Mouse (Mus musculus) forebrain, postnatal 0 days (tissue): ENCODE data around the gene Gimap4. TPM values are rescaled to one million over a fixed set of nuclear protein-coding genes. Genes with fewer than 3 reads are reported as not detected.
"Not testable (repeated sequence)": the region's sequence is repeated elsewhere in the genome, so short reads cannot be mapped to it uniquely, and the experiment has no call there.

ENCODE experiments used
- ATAC-seq: fragments of 200-750 bp; cut with Nextera tagmentation; 2 replicates; pipeline ENCODE4 v1.8.0; 2017; ENCODE audit warnings: mild to moderate bottlenecking, moderate library complexity
- DNase-seq: peaks from one replicate; pipeline ENCODE4 v3.0.0-alpha.2; 2015
- H3K27ac ChIP-seq: fragments of 300-500 bp; sonication (generic); 2 replicates; pipeline ENCODE4 v1.5.1; 2014; ENCODE audit warnings: low read depth, mild to moderate bottlenecking, antibody characterized with exemption, low read length, moderate library complexity, mixed read lengths
- H3K27me3 ChIP-seq: fragments of 300-500 bp; sonication (generic); 2 replicates; pipeline ENCODE4 v1.6.1; 2014; ENCODE audit warnings: mild to moderate bottlenecking, low read length, mixed read lengths; ENCODE audit not compliant: insufficient read depth
- H3K36me3 ChIP-seq: fragments of 300-500 bp; sonication (generic); 2 replicates; pipeline ENCODE4 v1.6.1; 2014; ENCODE audit warnings: mild to moderate bottlenecking, moderate library complexity; ENCODE audit not compliant: insufficient read depth
- H3K4me1 ChIP-seq: fragments of 300-500 bp; sonication (generic); 2 replicates; pipeline ENCODE4 v1.6.1; 2014; ENCODE audit warnings: antibody characterized with exemption; ENCODE audit not compliant: insufficient read depth
- H3K4me2 ChIP-seq: fragments of 300-500 bp; sonication (generic); 2 replicates; pipeline ENCODE4 v1.6.1; 2014; ENCODE audit warnings: low read depth, mild to moderate bottlenecking, moderate library complexity
- H3K4me3 ChIP-seq: fragments of 300-500 bp; sonication (generic); 2 replicates; pipeline ENCODE4 v1.5.1; 2014; ENCODE audit warnings: low read depth, low read length, mixed read lengths
- H3K9ac ChIP-seq: fragments of 300-500 bp; sonication (generic); 2 replicates; pipeline ENCODE4 v1.6.1; 2014; ENCODE audit warnings: mild to moderate bottlenecking
- H3K9me3 ChIP-seq: fragments of 300-500 bp; sonication (generic); 2 replicates; pipeline ENCODE4 v1.6.1; 2016; ENCODE audit warnings: low read length
- CTCF ChIP-seq: sonication (generic); IDR thresholded peaks from 2 replicates; pipeline ENCODE4 v1.5.1; 2016; ENCODE audit warnings: antibody characterized with exemption, control low read depth, low read depth
- WGBS: fragments of 180-500 bp; shearing (Covaris S2); extraction: QIAGEN DNeasy Blood & Tissue Kit; methylation state at CpG from one replicate; pipeline ENCODE4 v1.1.7; 2014; 5-methylcytosine and 5-hydroxymethylcytosine counted together
- polyA plus RNA-seq: library from polyadenylated mRNA; unstranded; fragments of >200 nt; fragmentation: Nextera tagmentation; extraction: Ambion mirVana; gene quantifications from 2 replicates; pipeline ENCODE4 v1.2.1, GENCODE M21; 2015
- total RNA-seq: library from RNA; depleted of rRNA; stranded (reverse); fragments of >200 nt; gene quantifications from 2 replicates; pipeline ENCODE4 v1.2.3, GENCODE M21; 2014

Gimap4 gene
- total and polyA plus RNA-seq, 2 experiments from 2014 or later = 0.48 to 0.52 TPM

- H3K4me2 ChIP-seq = no peak overlapping the region
- H3K4me1 ChIP-seq = no peaks in the 10 kb centered on the region
- H3K9ac ChIP-seq = no peak overlapping the region
- TF ChIP-seq CTCF = no peak
- no peaks in the 10 kb centered on the region for H3K36me3 ChIP-seq
- no peak for ATAC-seq
- H3K27me3 ChIP-seq = no peaks in the 10 kb centered on the region
- H3K9me3 ChIP-seq = no peaks in the 10 kb centered on the region
- no peak overlapping the region for H3K4me3 ChIP-seq
- H3K27ac ChIP-seq = no peak overlapping the region
- DNase-seq = no peak
- WGBS = 83% methylated on average over 3 of the region's 3 CpGs
Measured at GRCm38 (mm10) chr6:48681472-48682090, 2.8 kb upstream of the Gimap4 start.

- no peak overlapping the region for H3K27ac ChIP-seq
- TF ChIP-seq CTCF = no peak
- ATAC-seq (no peak), DNase-seq (no peak)
- 74% methylated on average over 4 of the region's 4 CpGs for WGBS
- no peaks in the 10 kb centered on the region for H3K36me3 ChIP-seq
- H3K4me2 ChIP-seq = no peak overlapping the region
- H3K9me3 ChIP-seq = no peaks in the 10 kb centered on the region
- H3K27me3 ChIP-seq = no peaks in the 10 kb centered on the region
- H3K9ac ChIP-seq = no peak overlapping the region
- H3K4me3 ChIP-seq = no peak overlapping the region
- H3K4me1 ChIP-seq = no peaks in the 10 kb centered on the region
Measured at GRCm38 (mm10) chr6:48682271-48682670, 2.1 kb upstream of the Gimap4 start.

- H3K9ac ChIP-seq, H3K9me3 ChIP-seq, H3K27me3 ChIP-seq, DNase-seq, H3K4me3 ChIP-seq, ATAC-seq, H3K4me2 ChIP-seq, H3K27ac ChIP-seq, H3K4me1 ChIP-seq, H3K36me3 ChIP-seq: not testable (repeated sequence)
- 96% methylated on average over 3 of the region's 4 CpGs for WGBS
Measured at GRCm38 (mm10) chr6:48683263-48683821, 1.0 kb upstream of the Gimap4 start.

- TF ChIP-seq CTCF = no peak
- Histone ChIP-seq H3K27me3 (no peaks in the 10 kb centered on the region), H3K36me3 (no peaks in the 10 kb centered on the region), H3K4me1 (no peaks in the 10 kb centered on the region), H3K9ac (no peak overlapping the region), H3K9me3 (no peaks in the 10 kb centered on the region), H3K4me3 (no peak overlapping the region), H3K4me2 (no peak overlapping the region), H3K27ac (no peak overlapping the region)
- 53% methylated on average over 4 of the region's 4 CpGs for WGBS
- DNase-seq = no peak
- no peak for ATAC-seq
Measured at GRCm38 (mm10) chr6:48684806-48685205, 457 bp downstream of the Gimap4 start.

DNA sequence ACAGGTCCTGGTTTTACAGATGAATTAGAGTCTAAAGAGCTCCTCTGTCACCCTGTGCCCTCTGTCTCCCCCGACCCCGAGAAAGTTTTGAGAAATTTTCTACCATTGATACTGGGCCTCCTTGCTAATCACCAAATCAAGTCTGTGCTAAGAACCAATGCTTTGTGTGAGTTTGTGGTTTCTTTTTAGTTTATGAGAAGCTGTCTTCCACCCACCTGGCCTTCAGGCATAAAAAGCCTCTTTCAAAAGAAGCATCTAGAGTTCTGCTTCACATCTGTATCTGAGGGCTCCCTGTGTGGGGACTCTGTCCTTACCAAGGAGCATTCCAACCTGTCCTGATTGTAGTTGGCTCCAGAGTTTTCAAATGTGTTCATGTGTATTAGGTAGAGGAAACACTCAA lies 902 bp downstream of the Gimap4 start:
- no peak overlapping the region for H3K4me2 ChIP-seq
- H3K27me3 ChIP-seq = no peaks in the 10 kb centered on the region
- DNase-seq (no peak), ATAC-seq (no peak)
- H3K36me3 ChIP-seq = no peaks in the 10 kb centered on the region
- H3K9ac ChIP-seq = no peak overlapping the region
- H3K9me3 ChIP-seq = no peaks in the 10 kb centered on the region
- 77% methylated on average over 2 of the region's 2 CpGs for WGBS
- H3K4me3 ChIP-seq = no peak overlapping the region
- no peak for TF ChIP-seq CTCF
- no peak overlapping the region for H3K27ac ChIP-seq
- H3K4me1 ChIP-seq = no peaks in the 10 kb centered on the region

DNA sequence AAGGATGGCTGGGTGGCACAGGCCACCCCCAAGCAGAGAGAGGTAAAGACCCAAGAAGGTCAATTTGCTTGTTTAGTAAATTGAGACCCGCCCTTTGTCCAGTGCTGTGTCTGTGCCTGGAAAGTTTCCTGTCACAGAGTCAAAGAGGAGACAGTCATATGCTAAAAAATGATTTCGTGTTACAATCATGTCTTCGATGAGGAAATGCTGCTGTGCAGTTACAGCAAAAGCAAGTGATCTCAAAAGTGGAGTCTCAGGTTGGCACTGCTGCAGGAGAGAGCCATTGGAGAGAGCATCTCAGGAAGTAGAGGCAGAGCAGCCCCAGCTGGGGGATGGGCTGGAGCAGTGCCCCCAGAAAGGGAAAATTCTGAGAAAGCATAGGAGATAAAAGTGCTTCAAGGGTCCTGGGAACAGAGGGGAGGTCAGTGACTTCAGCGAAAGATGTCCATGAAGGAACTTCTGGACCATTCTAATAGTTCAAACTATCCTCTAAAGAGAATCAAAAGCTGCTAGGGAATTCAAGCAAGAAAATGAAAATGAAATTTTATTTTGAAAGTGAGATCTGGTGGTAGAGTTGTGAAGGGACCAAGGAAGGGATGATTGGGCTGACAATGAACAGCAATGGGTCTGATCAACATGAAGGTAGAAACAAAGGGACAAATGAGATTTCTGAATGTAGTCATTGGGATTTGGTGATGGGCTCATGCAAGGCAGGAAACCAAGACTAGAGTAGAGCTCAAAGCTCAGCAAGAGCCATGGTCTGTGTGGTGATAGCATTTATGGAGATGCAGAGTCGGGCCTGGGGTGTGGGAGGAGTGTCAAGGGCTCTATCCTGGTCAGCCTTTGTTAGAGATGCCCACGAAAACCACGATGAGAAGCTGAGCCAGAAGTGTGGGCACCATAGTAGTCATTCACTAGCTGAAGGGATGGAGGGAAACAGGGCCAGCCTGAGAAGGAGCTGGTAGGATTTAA lies 1.6 kb downstream of the Gimap4 start:
- no peak for ATAC-seq
- Histone ChIP-seq H3K4me2 (no peak overlapping the region), H3K9me3 (no peaks in the 10 kb centered on the region), H3K9ac (no peak overlapping the region), H3K4me3 (no peak overlapping the region), H3K27ac (no peak overlapping the region), H3K27me3 (no peaks in the 10 kb centered on the region), H3K36me3 (no peaks in the 10 kb centered on the region), H3K4me1 (no peaks in the 10 kb centered on the region)
- no peak for TF ChIP-seq CTCF
- 88% methylated on average over 7 of the region's 7 CpGs for WGBS
- no peak for DNase-seq

DNA sequence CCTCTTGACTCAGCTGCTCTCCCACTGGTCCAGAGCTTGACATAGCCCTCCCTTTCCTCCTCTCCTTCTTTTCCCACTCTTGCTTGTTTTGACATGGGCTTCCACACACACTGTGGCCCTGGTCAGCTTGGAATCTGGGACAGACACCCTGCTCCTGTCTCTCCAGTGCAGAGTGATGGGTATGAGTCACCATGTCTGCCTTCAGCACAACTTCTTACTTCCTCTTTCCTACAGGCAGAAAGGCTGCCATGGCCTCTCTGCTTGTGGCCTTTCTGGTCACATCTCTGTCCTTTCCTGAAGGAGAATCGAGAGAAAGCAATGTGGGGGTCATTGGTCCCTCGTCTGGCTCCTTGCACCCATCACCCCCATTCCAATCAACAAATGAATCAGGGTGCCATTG lies 2.7 kb downstream of the Gimap4 start:
- Histone ChIP-seq H3K9ac (no peak overlapping the region), H3K4me1 (no peaks in the 10 kb centered on the region), H3K9me3 (no peaks in the 10 kb centered on the region), H3K4me3 (no peak overlapping the region), H3K4me2 (no peak overlapping the region), H3K27ac (no peak overlapping the region), H3K36me3 (no peaks in the 10 kb centered on the region), H3K27me3 (no peaks in the 10 kb centered on the region)
- no peak for DNase-seq
- WGBS = 67% methylated on average over 2 of the region's 2 CpGs
- TF ChIP-seq CTCF = no peak
- ATAC-seq = no peak
